Mouse (Mus musculus): ENCODE results near the gene Serpinf2.
"Not testable (repeated sequence)": the region's sequence is repeated elsewhere in the genome, so short reads cannot be mapped to it uniquely, and the experiment has no call there.

Serpinf2 gene

GRCm38 (mm10) chr11:75383529-75383928, 55.9 kb downstream of the Serpinf2 start:
- DNase-seq (ENCODE audit: low spot score): not testable (repeated sequence)

All from retina, embryonic 14.5 days (tissue).